Mouse (Mus musculus) heart, embryonic 16.5 days (tissue): Measurements from ENCODE around the gene Tnks1bp1. TPM values are rescaled to one million over a fixed set of nuclear protein-coding genes. Genes with fewer than 3 reads are reported as not detected.

Experiments
- ATAC-seq: fragments of 200-750 bp; cut with Nextera tagmentation; replicated peaks from 2 replicates; pipeline ENCODE4 v1.8.0; 2017; ENCODE audit warnings: moderate number of reproducible peaks; ENCODE audit not compliant: insufficient read depth, low FRiP score; ENCODE audit errors: extremely low read depth
- H3K27ac ChIP-seq: fragments of 300-500 bp; sonication (generic); 2 replicates; pipeline ENCODE4 v1.5.1; 2014; ENCODE audit warnings: mild to moderate bottlenecking, low read length, control low read depth, moderate library complexity
- H3K27me3 ChIP-seq: fragments of 300-500 bp; sonication (generic); 2 replicates; pipeline ENCODE4 v1.6.1; 2014; ENCODE audit warnings: low read length, mixed read lengths; ENCODE audit not compliant: control insufficient read depth, insufficient read depth
- H3K36me3 ChIP-seq: fragments of 300-500 bp; sonication (generic); 2 replicates; pipeline ENCODE4 v1.6.1; 2014; ENCODE audit not compliant: control insufficient read depth, insufficient read depth
- H3K4me1 ChIP-seq: fragments of 300-500 bp; sonication (generic); 2 replicates; pipeline ENCODE4 v1.6.1; 2014; ENCODE audit warnings: low read length, mixed read lengths; ENCODE audit not compliant: control insufficient read depth, insufficient read depth
- H3K4me2 ChIP-seq: fragments of 300-500 bp; sonication (generic); 2 replicates; pipeline ENCODE4 v1.6.1; 2014; ENCODE audit warnings: low read depth, mild to moderate bottlenecking, control low read depth, low read length
- H3K4me3 ChIP-seq: fragments of 300-500 bp; sonication (generic); 2 replicates; pipeline ENCODE4 v1.5.1; 2014; ENCODE audit warnings: mild to moderate bottlenecking, control low read depth, low read length
- H3K9ac ChIP-seq: fragments of 300-500 bp; sonication (generic); 2 replicates; pipeline ENCODE4 v1.6.1; 2014; ENCODE audit warnings: low read length, control low read depth
- H3K9me3 ChIP-seq: fragments of 300-500 bp; sonication (generic); replicated peaks from 2 replicates; pipeline ENCODE4 v1.6.1; 2016; ENCODE audit warnings: low read length; ENCODE audit not compliant: control insufficient read depth
- WGBS: fragments of 180-500 bp; shearing (Covaris S2); extraction: QIAGEN DNeasy Blood & Tissue Kit; methylation state at CpG from one replicate; pipeline ENCODE4 v1.1.7; 2014; 5-methylcytosine and 5-hydroxymethylcytosine counted together
- polyA plus RNA-seq: library from polyadenylated mRNA; unstranded; fragments of >200 nt; fragmentation: Nextera tagmentation; extraction: Ambion mirVana; gene quantifications from 2 replicates; pipeline ENCODE4 v1.2.1, GENCODE M21; 2015

The Tnks1bp1 gene
- polyA plus RNA-seq, 1 experiment from 2014 or later: 23.6 TPM

- ATAC-seq: peak; percentile 37; the same call in 1 of the 2 replicates
- WGBS: 51% methylated on average over 14 of the region's 14 CpGs
- no peak overlapping the region for H3K4me2 ChIP-seq
Observed at GRCm38 (mm10) chr2:85012679-85013078, 35.1 kb upstream of the Tnks1bp1 start.

GRCm38 (mm10) chr2:85013826-85014587 is 33.8 kb upstream of the Tnks1bp1 start:
- Histone ChIP-seq H3K27ac (no peak overlapping the region), H3K36me3 (no peaks in the 10 kb centered on the region), H3K4me2 (no peak overlapping the region), H3K4me1 (peaks cover 16% of the 10 kb centered on the region), H3K4me3 (no peak overlapping the region), H3K9me3 (no peaks in the 10 kb centered on the region), H3K27me3 (no peaks in the 10 kb centered on the region), H3K9ac (no peak overlapping the region)
- ATAC-seq: no peak
- 81% methylated on average over 5 of the region's 5 CpGs for WGBS

More at GRCm38 (mm10) chr2:85012679-85013078, 35.1 kb upstream of the Tnks1bp1 start:
- Histone ChIP-seq H3K9ac (no peak overlapping the region), H3K9me3 (no peaks in the 10 kb centered on the region), H3K4me3 (no peak overlapping the region), H3K4me1 (peaks cover 16% of the 10 kb centered on the region), H3K27ac (no peak overlapping the region), H3K36me3 (no peaks in the 10 kb centered on the region), H3K27me3 (no peaks in the 10 kb centered on the region)

GRCm38 (mm10) chr2:85014588-85014982 is 33.2 kb upstream of the Tnks1bp1 start:
- H3K4me1 ChIP-seq: peaks cover 16% of the 10 kb centered on the region
- H3K4me3 ChIP-seq: no peak overlapping the region
- H3K4me2 ChIP-seq: no peak overlapping the region
- no peaks in the 10 kb centered on the region for H3K36me3 ChIP-seq
- no peaks in the 10 kb centered on the region for H3K27me3 ChIP-seq
- H3K9me3 ChIP-seq: no peaks in the 10 kb centered on the region
- 44% methylated on average over 3 of the region's 3 CpGs for WGBS
- H3K27ac ChIP-seq: no peak overlapping the region
- ATAC-seq: no peak
- no peak overlapping the region for H3K9ac ChIP-seq

- WGBS: 16% methylated on average over 4 of the region's 4 CpGs
- H3K4me1 ChIP-seq: no peaks in the 10 kb centered on the region
- no peak for ATAC-seq
- H3K27ac ChIP-seq: no peak overlapping the region
- H3K9ac ChIP-seq: no peak overlapping the region
- no peak overlapping the region for H3K4me3 ChIP-seq
- no peaks in the 10 kb centered on the region for H3K36me3 ChIP-seq
- H3K9me3 ChIP-seq: no peaks in the 10 kb centered on the region
- H3K27me3 ChIP-seq: no peaks in the 10 kb centered on the region; the same call in 1 of the 2 replicates
- no peak overlapping the region for H3K4me2 ChIP-seq
Observed at GRCm38 (mm10) chr2:85022043-85022442, 25.8 kb upstream of the Tnks1bp1 start.

GRCm38 (mm10) chr2:85026178-85026577 is 21.6 kb upstream of the Tnks1bp1 start:
- ATAC-seq: no peak
- no peak overlapping the region for H3K4me2 ChIP-seq
- H3K27me3 ChIP-seq: no peaks in the 10 kb centered on the region; the same call in 1 of the 2 replicates
- H3K4me3 ChIP-seq: no peak overlapping the region
- H3K9ac ChIP-seq: no peak overlapping the region
- WGBS: 75% methylated on average over 3 of the region's 3 CpGs
- no peaks in the 10 kb centered on the region for H3K36me3 ChIP-seq
- no peaks in the 10 kb centered on the region for H3K4me1 ChIP-seq
- H3K9me3 ChIP-seq: no peaks in the 10 kb centered on the region
- H3K27ac ChIP-seq: no peak overlapping the region

GRCm38 (mm10) chr2:85027281-85027680 is 20.5 kb upstream of the Tnks1bp1 start:
- 59% methylated on average over 5 of the region's 5 CpGs for WGBS
- ATAC-seq: no peak
- Histone ChIP-seq H3K4me1 (no peaks in the 10 kb centered on the region), H3K36me3 (no peaks in the 10 kb centered on the region), H3K9ac (no peak overlapping the region), H3K4me2 (no peak overlapping the region), H3K4me3 (no peak overlapping the region), H3K27me3 (no peaks in the 10 kb centered on the region; the same call in 1 of the 2 replicates), H3K27ac (no peak overlapping the region), H3K9me3 (no peaks in the 10 kb centered on the region)

GRCm38 (mm10) chr2:85029897-85030296 is 17.9 kb upstream of the Tnks1bp1 start:
- no peak for ATAC-seq
- Histone ChIP-seq H3K4me2 (no peak overlapping the region), H3K9me3 (no peaks in the 10 kb centered on the region), H3K27ac (no peak overlapping the region), H3K9ac (no peak overlapping the region), H3K36me3 (no peaks in the 10 kb centered on the region), H3K4me3 (no peak overlapping the region), H3K27me3 (no peaks in the 10 kb centered on the region), H3K4me1 (no peaks in the 10 kb centered on the region)
- 55% methylated on average over 6 of the region's 6 CpGs for WGBS

- Histone ChIP-seq H3K27me3 (no peaks in the 10 kb centered on the region), H3K4me1 (no peaks in the 10 kb centered on the region), H3K27ac (no peak overlapping the region), H3K4me2 (no peak overlapping the region), H3K9me3 (no peaks in the 10 kb centered on the region), H3K4me3 (no peak overlapping the region), H3K36me3 (no peaks in the 10 kb centered on the region), H3K9ac (no peak overlapping the region)
- 47% methylated on average over 6 of the region's 6 CpGs for WGBS
- ATAC-seq: no peak
Observed at GRCm38 (mm10) chr2:85030989-85031388, 16.8 kb upstream of the Tnks1bp1 start.

GRCm38 (mm10) chr2:85033121-85033520 is 14.7 kb upstream of the Tnks1bp1 start:
- no peaks in the 10 kb centered on the region for H3K9me3 ChIP-seq
- H3K27me3 ChIP-seq: no peaks in the 10 kb centered on the region
- H3K4me2 ChIP-seq: no peak overlapping the region
- peaks cover 4% of the 10 kb centered on the region for H3K4me1 ChIP-seq
- H3K36me3 ChIP-seq: no peaks in the 10 kb centered on the region
- H3K4me3 ChIP-seq: no peak overlapping the region
- no peak overlapping the region for H3K27ac ChIP-seq
- H3K9ac ChIP-seq: no peak overlapping the region
- no peak for ATAC-seq
- WGBS: 75% methylated on average over 2 of the region's 2 CpGs
